Mouse (Mus musculus) R1 (cell line): ENCODE measurements around the gene 9530068E07Rik.

ENCODE experiments used
- DNase-seq: peaks from one replicate; pipeline ENCODE4 v3.0.0-alpha.2; 2018; ENCODE audit warnings: low read depth, low spot score

Gene 9530068E07Rik

GRCm38 (mm10) chr11:52420296-52421052 lies 24.2 kb downstream of the 9530068E07Rik start:
- no peak for DNase-seq

- DNase-seq, result peak; percentile 73
Measured at GRCm38 (mm10) chr11:52421053-52421778, 25.0 kb downstream of the 9530068E07Rik start.

- no peak for DNase-seq
Measured at GRCm38 (mm10) chr11:52429440-52429839, 33.2 kb downstream of the 9530068E07Rik start.

GRCm38 (mm10) chr11:52431594-52431993 lies 35.4 kb downstream of the 9530068E07Rik start:
- no peak for DNase-seq

- no peak for DNase-seq
Measured at GRCm38 (mm10) chr11:52432148-52432547, 35.9 kb downstream of the 9530068E07Rik start.

GRCm38 (mm10) chr11:52433076-52433796 lies 37.0 kb downstream of the 9530068E07Rik start:
- DNase-seq, result no peak

- no peak for DNase-seq
Measured at GRCm38 (mm10) chr11:52433797-52434195, 37.6 kb downstream of the 9530068E07Rik start.

- no peak for DNase-seq
Measured at GRCm38 (mm10) chr11:52435466-52435865, 39.2 kb downstream of the 9530068E07Rik start.

- peak; percentile 66 for DNase-seq
Measured at GRCm38 (mm10) chr11:52437123-52437522, 40.9 kb downstream of the 9530068E07Rik start.

- DNase-seq, result no peak
Measured at GRCm38 (mm10) chr11:52441096-52441495, 44.9 kb downstream of the 9530068E07Rik start.

- no peak for DNase-seq
Measured at GRCm38 (mm10) chr11:52447242-52447641, 51.0 kb downstream of the 9530068E07Rik start.

- DNase-seq, result peak; percentile 44
Measured at GRCm38 (mm10) chr11:52449004-52449403, 52.8 kb downstream of the 9530068E07Rik start.

- DNase-seq, result no peak
Measured at GRCm38 (mm10) chr11:52458281-52458680, 62.1 kb downstream of the 9530068E07Rik start.
